Mouse (Mus musculus) ES-E14 (cell line): ENCODE results near the gene Mrgpre.

ENCODE experiments used
- HCFC1 ChIP-seq: IDR thresholded peaks from 2 replicates; pipeline ENCODE4 v1.6.1; 2012; ENCODE audit warnings: low read length, inconsistent platforms, borderline replicate concordance; ENCODE audit not compliant: insufficient read depth
- MAFK ChIP-seq: IDR thresholded peaks from 2 replicates; pipeline ENCODE4 v1.6.1; 2014; ENCODE audit warnings: mild to moderate bottlenecking, low read depth, low read length, inconsistent platforms; ENCODE audit not compliant: insufficient read depth

DNA sequence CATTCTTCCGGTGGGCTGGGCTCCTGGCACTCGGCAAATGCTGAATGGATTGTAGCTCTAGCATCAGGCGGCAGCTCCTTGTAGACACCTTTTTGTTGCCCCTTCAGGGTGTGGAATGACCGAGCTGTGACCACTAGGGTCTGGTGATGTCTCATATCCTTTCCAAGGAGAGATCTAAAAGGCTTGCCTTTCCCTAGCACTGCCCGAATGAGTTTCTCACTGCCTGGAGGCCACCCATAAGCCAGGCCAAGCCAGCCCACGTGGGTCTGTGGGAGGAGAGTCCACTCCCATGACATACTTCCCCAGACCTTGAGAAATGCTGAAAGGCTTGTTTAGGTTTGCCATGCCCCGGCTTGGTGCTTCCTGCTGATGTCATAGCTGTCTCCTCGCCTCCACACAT is 47.9 kb upstream of the Mrgpre start:
- no peak for TF ChIP-seq HCFC1
- TF ChIP-seq MAFK, result no peak
